Mouse (Mus musculus) lung, adult 2 months (tissue): ENCODE measurements around the gene Mansc1.

ENCODE experiments used
- CTCF ChIP-seq: fragments of 200-500 bp; IDR thresholded peaks from 2 replicates; pipeline ENCODE4 v1.5.1; 2011; ENCODE audit warnings: mild to moderate bottlenecking, low read length, control low read depth; ENCODE audit not compliant: insufficient read depth
- POLR2A ChIP-seq: fragments of 200-500 bp; IDR thresholded peaks from 2 replicates; pipeline ENCODE4 v1.6.1; 2011; ENCODE audit warnings: low read depth, mild to moderate bottlenecking, control low read depth, low read length, borderline replicate concordance; ENCODE audit errors: extremely low read depth

DNA sequence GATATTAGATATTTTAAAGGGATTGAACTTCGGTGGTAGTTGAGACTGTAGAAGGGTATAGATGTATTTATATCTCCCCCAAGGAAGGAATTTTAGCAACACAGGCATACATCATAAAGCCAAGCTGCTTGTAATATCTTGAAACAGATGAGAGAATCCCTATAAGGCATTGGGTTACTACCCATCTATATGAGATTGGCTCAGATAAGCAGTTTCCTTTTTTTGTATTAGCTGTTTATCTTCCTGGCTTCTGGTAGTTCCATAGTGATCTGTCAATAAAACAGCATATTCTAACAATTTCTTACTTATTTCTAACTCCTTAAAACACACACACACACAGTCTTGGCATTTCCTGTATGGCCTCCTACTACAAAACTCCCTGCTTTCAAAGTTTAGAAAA is 7.6 kb upstream of the Mansc1 start:
- TF ChIP-seq CTCF (no peak), POLR2A (no peak)
